Mouse (Mus musculus): ENCODE measurements around the gene Uhrf2. TPM values are rescaled to one million over a fixed set of nuclear protein-coding genes. Genes with fewer than 3 reads are reported as not detected.

Gene Uhrf2
- polyA plus RNA-seq, 1 experiment from 2014 or later: 100 TPM

GRCm38 (mm10) chr19:30109122-30109521 lies 78.8 kb downstream of the Uhrf2 start:
- 58% methylated on average over 6 of the region's 6 CpGs for WGBS
- no peaks in the 10 kb centered on the region for H3K9me3 ChIP-seq
- H3K4me2 ChIP-seq: no peak overlapping the region
- ATAC-seq (ENCODE audit: insufficient number of reproducible peaks, insufficient read depth, low FRiP score, low TSS enrichment, low read depth): no peak
- no peaks in the 10 kb centered on the region for H3K36me3 ChIP-seq
- H3K9ac ChIP-seq (replicated peaks): no peak overlapping the region
- no peaks in the 10 kb centered on the region for H3K27me3 ChIP-seq
- H3K4me1 ChIP-seq (replicated peaks): peaks cover 7% of the 10 kb centered on the region
- H3K4me3 ChIP-seq (replicated peaks): no peak overlapping the region
- H3K27ac ChIP-seq: no peak overlapping the region

DNA sequence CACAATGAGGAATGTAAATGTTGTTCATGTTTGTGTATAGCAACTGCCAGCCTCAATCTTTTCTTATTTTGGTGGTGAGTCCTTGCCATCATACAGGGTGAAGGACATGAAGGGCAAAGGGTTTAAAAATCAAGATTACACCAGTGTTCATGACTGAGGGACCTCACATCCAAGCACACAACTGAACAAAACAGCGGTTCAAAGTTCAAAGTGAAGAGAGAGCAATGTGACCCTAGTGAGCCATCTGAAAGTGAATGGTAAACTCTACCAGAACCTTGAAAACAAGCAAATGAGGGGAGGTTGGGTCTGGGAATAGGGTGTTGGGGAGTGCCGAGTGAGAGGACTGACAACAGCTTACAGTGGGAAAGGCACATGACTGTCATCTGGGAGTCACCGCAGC lies 81.1 kb downstream of the Uhrf2 start:
- H3K4me1 ChIP-seq (replicated peaks): peaks cover 24% of the 10 kb centered on the region
- 97% methylated on average over 3 of the region's 3 CpGs for WGBS
- H3K27me3 ChIP-seq: no peaks in the 10 kb centered on the region
- no peak overlapping the region for H3K4me3 ChIP-seq (replicated peaks)
- H3K4me2 ChIP-seq: no peak overlapping the region
- no peaks in the 10 kb centered on the region for H3K36me3 ChIP-seq
- H3K9me3 ChIP-seq: no peaks in the 10 kb centered on the region
- H3K27ac ChIP-seq: no peak overlapping the region
- no peak overlapping the region for H3K9ac ChIP-seq (replicated peaks)
- ATAC-seq (ENCODE audit: insufficient number of reproducible peaks, insufficient read depth, low FRiP score, low TSS enrichment, low read depth): no peak

DNA sequence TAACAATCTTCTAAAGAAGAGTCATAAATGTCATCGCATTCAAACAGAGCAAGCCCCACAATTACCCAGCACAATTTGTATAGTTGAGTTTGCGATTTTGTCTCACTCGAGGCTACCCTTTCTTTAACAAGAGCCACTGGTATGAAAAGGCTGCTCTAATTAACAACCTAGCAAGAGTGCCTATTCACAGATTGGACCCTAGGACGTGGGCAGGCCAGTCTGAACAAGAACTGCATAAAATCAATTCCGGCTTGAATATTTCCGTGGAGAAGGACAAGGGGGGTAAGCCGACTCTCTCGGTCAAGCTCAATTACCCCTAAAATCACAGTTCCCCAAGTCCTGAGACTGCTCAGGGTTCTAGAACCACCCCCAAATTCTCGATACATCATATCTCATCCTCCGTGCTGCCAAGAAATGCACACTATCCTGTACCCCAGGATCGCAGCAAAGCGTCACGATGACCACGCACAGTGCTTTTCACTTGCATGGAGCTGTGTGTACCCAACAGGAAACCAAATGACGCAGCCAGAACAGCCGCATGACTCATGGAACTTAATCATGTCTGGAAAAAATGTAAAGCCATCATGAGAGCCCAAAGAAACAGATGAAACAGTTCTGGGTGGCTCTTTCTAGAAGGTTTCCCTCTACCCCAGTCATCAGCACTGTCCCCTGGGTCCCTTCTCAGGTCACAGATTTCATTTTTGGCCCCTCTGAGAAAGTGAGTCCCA lies 82.8 kb downstream of the Uhrf2 start:
- peaks cover 39% of the 10 kb centered on the region for H3K4me1 ChIP-seq (replicated peaks)
- H3K27me3 ChIP-seq: no peaks in the 10 kb centered on the region
- H3K27ac ChIP-seq: no peak overlapping the region
- WGBS: 76% methylated on average over 16 of the region's 16 CpGs
- no peaks in the 10 kb centered on the region for H3K36me3 ChIP-seq
- no peak for ATAC-seq (ENCODE audit: insufficient number of reproducible peaks, insufficient read depth, low FRiP score, low TSS enrichment, low read depth)
- H3K9me3 ChIP-seq: no peaks in the 10 kb centered on the region
- H3K4me3 ChIP-seq (replicated peaks): no peak overlapping the region
- no peak overlapping the region for H3K9ac ChIP-seq (replicated peaks)
- no peak overlapping the region for H3K4me2 ChIP-seq

DNA sequence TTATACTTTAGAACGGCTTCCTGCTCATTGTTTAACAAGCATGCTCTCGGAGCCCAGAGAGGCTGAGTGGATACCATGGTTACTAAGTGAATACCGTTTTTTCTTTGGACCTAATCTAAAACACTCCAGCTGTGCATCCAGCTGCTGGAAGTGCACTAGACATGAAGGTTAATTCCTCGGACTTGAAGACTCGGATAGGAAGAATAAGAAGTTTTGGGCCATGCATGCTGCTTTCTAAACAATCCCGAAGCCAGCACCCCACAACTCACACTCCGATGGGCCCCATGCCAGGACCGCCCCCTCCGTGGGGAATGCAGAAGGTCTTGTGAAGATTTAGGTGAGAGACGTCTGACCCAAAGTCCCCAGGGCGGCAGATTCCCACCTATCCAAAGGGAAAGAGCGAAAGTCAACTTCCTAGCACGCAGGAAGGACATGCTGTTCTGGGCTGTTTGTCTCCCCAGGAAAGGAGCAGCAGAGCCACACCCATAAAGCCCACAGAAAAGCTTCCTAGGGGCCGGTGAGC lies 84.7 kb downstream of the Uhrf2 start:
- Histone ChIP-seq H3K36me3 (no peaks in the 10 kb centered on the region), H3K27ac (no peak overlapping the region), H3K4me2 (peak overlapping the region; percentile 34), H3K27me3 (no peaks in the 10 kb centered on the region), H3K9ac (replicated peaks) (no peak overlapping the region), H3K4me1 (replicated peaks) (peaks cover 43% of the 10 kb centered on the region), H3K4me3 (replicated peaks) (no peak overlapping the region), H3K9me3 (no peaks in the 10 kb centered on the region)
- WGBS: 40% methylated on average over 14 of the region's 14 CpGs
- ATAC-seq (ENCODE audit: insufficient number of reproducible peaks, insufficient read depth, low FRiP score, low TSS enrichment, low read depth): no peak

- no peaks in the 10 kb centered on the region for H3K9me3 ChIP-seq
- H3K4me3 ChIP-seq (replicated peaks): no peak overlapping the region
- no peaks in the 10 kb centered on the region for H3K36me3 ChIP-seq
- no peak for ATAC-seq (ENCODE audit: insufficient number of reproducible peaks, insufficient read depth, low FRiP score, low TSS enrichment, low read depth)
- H3K27me3 ChIP-seq: no peaks in the 10 kb centered on the region
- H3K4me1 ChIP-seq (replicated peaks): peaks cover 43% of the 10 kb centered on the region
- no peak overlapping the region for H3K27ac ChIP-seq
- no peak overlapping the region for H3K9ac ChIP-seq (replicated peaks)
- 86% methylated on average over 5 of the region's 5 CpGs for WGBS
- H3K4me2 ChIP-seq: no peak overlapping the region
Measured at GRCm38 (mm10) chr19:30115606-30116005, 85.3 kb downstream of the Uhrf2 start.

DNA sequence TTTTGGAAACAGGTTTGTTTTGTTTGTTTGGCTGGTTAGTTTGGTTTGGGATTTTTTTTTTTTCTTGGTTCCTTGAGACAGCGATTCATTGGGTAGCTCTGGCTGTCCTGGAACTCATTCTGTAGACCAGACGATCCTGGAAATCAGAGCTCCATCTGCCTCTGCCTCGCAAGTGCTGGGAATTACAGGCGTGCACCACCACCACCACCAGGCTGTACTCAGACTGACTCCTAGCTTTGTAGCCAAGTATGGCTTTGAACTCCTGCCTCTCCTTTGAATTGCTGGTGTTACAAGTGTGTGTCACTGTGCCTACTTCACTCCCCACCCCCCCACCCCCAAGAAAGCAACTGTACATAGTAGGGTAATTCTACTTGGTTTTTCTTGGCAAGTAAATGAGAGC lies 86.9 kb downstream of the Uhrf2 start:
- Histone ChIP-seq H3K27ac (no peak overlapping the region), H3K9me3 (no peaks in the 10 kb centered on the region), H3K4me3 (replicated peaks) (no peak overlapping the region), H3K27me3 (no peaks in the 10 kb centered on the region), H3K36me3 (no peaks in the 10 kb centered on the region), H3K9ac (replicated peaks) (no peak overlapping the region), H3K4me2 (no peak overlapping the region), H3K4me1 (replicated peaks) (peaks cover 43% of the 10 kb centered on the region)
- ATAC-seq (ENCODE audit: insufficient number of reproducible peaks, insufficient read depth, low FRiP score, low TSS enrichment, low read depth): no peak
- WGBS: 52% methylated on average over 4 of the region's 4 CpGs

- 0 out of 2 replicates have a peak overlapping the region, but pooled peaks have one; percentile 2 for H3K27ac ChIP-seq
- H3K4me1 ChIP-seq (replicated peaks): peaks cover 39% of the 10 kb centered on the region
- WGBS: 69% methylated on average over 9 of the region's 9 CpGs
- H3K4me3 ChIP-seq (replicated peaks): no peak overlapping the region
- no peak for ATAC-seq (ENCODE audit: insufficient number of reproducible peaks, insufficient read depth, low FRiP score, low TSS enrichment, low read depth)
- H3K27me3 ChIP-seq: no peaks in the 10 kb centered on the region
- no peak overlapping the region for H3K9ac ChIP-seq (replicated peaks)
- H3K4me2 ChIP-seq: no peak overlapping the region
- no peaks in the 10 kb centered on the region for H3K36me3 ChIP-seq
- no peaks in the 10 kb centered on the region for H3K9me3 ChIP-seq
Measured at GRCm38 (mm10) chr19:30117775-30118174, 87.5 kb downstream of the Uhrf2 start.

DNA sequence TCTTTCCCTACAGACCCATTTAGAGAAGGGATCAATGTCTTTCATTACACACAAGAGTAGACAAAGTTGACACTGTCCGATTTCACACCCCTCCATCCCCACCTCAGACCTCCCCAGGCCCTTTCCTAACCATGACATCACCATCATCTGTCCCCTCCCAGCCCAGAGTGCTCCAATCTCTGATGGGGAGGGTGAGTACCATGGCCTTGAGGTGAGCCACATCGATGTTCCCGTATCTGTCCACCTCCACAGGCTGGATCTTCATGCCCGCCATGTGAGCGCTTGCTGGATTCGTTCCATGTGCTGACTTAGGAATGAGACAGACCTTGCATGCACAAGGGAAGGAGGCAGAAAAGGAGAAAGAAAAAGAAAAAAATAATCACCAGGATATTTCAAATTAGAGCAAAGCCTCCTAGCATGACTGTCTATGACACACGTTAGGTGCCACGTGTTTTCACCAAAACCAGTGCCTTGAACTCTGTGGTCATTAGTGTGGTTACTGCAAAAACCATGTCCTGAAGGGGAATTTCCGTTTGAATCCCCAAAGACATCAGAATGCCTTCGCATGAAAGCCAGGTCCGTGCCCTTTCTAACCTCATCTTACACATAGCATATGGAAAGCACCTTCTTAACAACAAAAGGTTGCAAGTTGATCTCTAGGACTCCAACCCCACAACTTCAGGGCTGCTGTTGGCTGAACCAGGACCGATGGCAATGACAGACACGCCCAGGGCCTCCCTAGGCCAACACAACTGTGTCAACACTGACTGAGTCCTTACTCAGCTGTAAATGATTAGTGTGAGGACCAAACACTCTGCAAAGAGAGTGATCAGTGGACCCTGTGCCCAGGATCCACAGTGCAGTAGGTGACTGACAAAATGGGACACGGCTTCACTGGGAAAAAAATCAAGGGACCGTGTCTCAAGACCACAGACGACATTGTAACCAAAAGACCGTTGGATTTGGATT lies 88.3 kb downstream of the Uhrf2 start:
- H3K4me3 ChIP-seq (replicated peaks): no peak overlapping the region
- no peaks in the 10 kb centered on the region for H3K27me3 ChIP-seq
- no peak overlapping the region for H3K4me2 ChIP-seq
- no peaks in the 10 kb centered on the region for H3K36me3 ChIP-seq
- H3K9me3 ChIP-seq: no peaks in the 10 kb centered on the region
- ATAC-seq (ENCODE audit: insufficient number of reproducible peaks, insufficient read depth, low FRiP score, low TSS enrichment, low read depth): no peak
- no peak overlapping the region for H3K9ac ChIP-seq (replicated peaks)
- H3K27ac ChIP-seq: no peak overlapping the region
- peaks cover 38% of the 10 kb centered on the region for H3K4me1 ChIP-seq (replicated peaks)
- WGBS: 87% methylated on average over 17 of the region's 17 CpGs

- Histone ChIP-seq H3K9ac (replicated peaks) (no peak overlapping the region), H3K4me2 (no peak overlapping the region), H3K9me3 (no peaks in the 10 kb centered on the region), H3K4me3 (replicated peaks) (no peak overlapping the region), H3K27ac (no peak overlapping the region), H3K4me1 (replicated peaks) (peaks cover 4% of the 10 kb centered on the region; the same call in 1 of the 2 replicates), H3K36me3 (no peaks in the 10 kb centered on the region), H3K27me3 (no peaks in the 10 kb centered on the region)
- ATAC-seq (ENCODE audit: insufficient number of reproducible peaks, insufficient read depth, low FRiP score, low TSS enrichment, low read depth): no peak
- 67% methylated on average over 7 of the region's 7 CpGs for WGBS
Measured at GRCm38 (mm10) chr19:30124999-30125669, 94.8 kb downstream of the Uhrf2 start.

GRCm38 (mm10) chr19:30125670-30126059 lies 95.4 kb downstream of the Uhrf2 start:
- Histone ChIP-seq H3K27ac (no peak overlapping the region), H3K4me2 (no peak overlapping the region), H3K4me1 (replicated peaks) (peaks cover 4% of the 10 kb centered on the region; the same call in 1 of the 2 replicates), H3K36me3 (no peaks in the 10 kb centered on the region), H3K27me3 (no peaks in the 10 kb centered on the region), H3K9me3 (no peaks in the 10 kb centered on the region), H3K4me3 (replicated peaks) (no peak overlapping the region), H3K9ac (replicated peaks) (no peak overlapping the region)
- no peak for ATAC-seq (ENCODE audit: insufficient number of reproducible peaks, insufficient read depth, low FRiP score, low TSS enrichment, low read depth)
- 67% methylated on average over 7 of the region's 7 CpGs for WGBS

DNA sequence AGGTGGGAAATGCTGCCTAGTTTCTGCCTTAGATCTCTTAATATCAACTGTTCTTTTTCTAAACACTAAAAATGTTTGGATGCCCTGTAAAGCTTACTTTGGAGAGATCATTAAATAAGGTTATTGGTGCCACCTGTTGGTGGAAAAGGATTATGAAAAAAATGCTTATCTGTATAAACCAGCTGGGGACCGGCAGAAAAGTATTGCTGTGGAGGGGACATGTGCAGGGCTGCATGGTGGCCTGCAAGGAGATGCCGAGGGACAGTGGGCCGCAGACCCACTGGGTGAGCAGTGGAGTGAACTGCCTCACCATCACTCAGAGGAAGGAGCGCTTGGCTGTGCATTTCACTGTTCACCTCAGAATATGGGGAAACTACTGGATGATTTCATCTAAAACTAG lies 97.9 kb downstream of the Uhrf2 start:
- no peak for ATAC-seq (ENCODE audit: insufficient number of reproducible peaks, insufficient read depth, low FRiP score, low TSS enrichment, low read depth)
- Histone ChIP-seq H3K27ac (no peak overlapping the region), H3K27me3 (no peaks in the 10 kb centered on the region), H3K4me1 (replicated peaks) (peaks cover 4% of the 10 kb centered on the region; the same call in 1 of the 2 replicates), H3K9me3 (no peaks in the 10 kb centered on the region), H3K9ac (replicated peaks) (no peak overlapping the region), H3K36me3 (no peaks in the 10 kb centered on the region), H3K4me3 (replicated peaks) (no peak overlapping the region), H3K4me2 (no peak overlapping the region)
- WGBS: 67% methylated on average over 4 of the region's 4 CpGs
